In the genomic region with DNA sequence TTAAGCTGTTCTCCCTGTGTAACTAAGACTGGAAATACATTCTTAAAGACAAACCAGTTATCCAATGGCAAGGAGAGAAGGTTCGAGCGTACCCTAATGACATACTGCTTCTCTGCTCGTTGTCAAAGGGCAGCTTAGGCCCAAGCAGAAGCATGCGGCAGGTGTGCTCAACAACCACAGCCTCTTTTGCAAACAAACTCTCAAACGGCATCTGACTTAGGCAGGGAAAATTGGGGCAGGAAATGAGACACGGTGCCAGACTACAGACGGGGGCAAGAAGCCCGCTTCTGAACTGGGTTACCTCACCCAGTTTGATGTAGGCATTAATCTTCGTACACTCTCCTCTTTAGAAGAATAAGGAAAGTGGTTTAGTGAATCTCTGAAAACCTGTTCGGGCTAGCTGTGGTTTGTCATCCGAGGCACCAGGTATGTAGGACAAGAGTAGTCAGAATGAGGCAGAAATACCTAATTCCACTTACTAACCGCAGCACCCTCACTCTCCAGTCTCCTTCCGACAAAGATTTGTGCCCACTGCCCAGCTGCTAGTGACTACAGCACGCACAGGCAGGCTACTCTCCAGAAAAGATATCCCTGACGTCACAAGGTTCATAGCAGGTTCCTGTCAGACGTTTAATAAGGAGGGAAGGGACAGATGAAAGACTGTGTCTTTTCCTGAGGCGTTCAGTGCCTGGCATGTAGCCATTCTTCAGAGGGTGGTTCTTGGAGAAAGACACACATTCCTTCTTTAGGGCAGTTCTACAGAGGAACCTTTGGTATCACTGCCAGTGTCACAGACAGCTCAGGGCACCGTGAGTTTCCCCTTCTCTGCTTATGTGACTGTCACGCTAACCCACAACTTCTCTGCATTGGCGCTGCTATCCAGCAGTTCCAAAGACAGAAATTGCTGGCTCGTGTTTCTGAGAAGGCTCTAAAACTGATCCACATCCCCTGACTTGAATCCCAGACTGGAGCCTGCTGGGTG, we compare ENCODE assay signal across 15 mouse cellular contexts.
A peak's percentile ranks its signal among the peaks of the same experiment; 100 is the strongest.
DNase-seq lines count a peak whose midpoint lies in the region; ATAC-seq lines count a peak whose summit lies in the region.
"Had no signal": no experiment of that assay in that cellular context is flagged by ENCODE, and none has a peak within 500 bp of the region (broad histone marks: within the 10 kb centered on the region; RNA-seq: fewer than 3 reads in every experiment).

No protein-coding gene starts in this region.

- H3K9ac ChIP-seq in heart, embryonic 11.5 days (ENCODE audit: low read depth, low read length): 0 out of 2 replicates have a peak overlapping the region, but pooled peaks have one; percentile 16
- H3K9ac ChIP-seq in stomach, embryonic 15.5 days: no peak overlapping the region
- H3K9ac ChIP-seq: heart, embryonic 13.5 days; hindbrain, embryonic 14.5 days had no signal

- no peak for ATAC-seq in heart, embryonic 11.5 days (replicated peaks; ENCODE audit: insufficient number of reproducible peaks, low FRiP score, low TSS enrichment)
- peak; percentile 63; the same call in 1 of the 2 replicates for ATAC-seq in stomach, embryonic 15.5 days (ENCODE audit: insufficient read depth, low FRiP score, low read depth)
- no peak for ATAC-seq in megakaryocyte progenitor cell, adult 5-6 weeks (replicated peaks; ENCODE audit: poor library complexity)

- peaks cover 8% of the 10 kb centered on the region for H3K4me1 ChIP-seq in heart, embryonic 11.5 days (ENCODE audit: control insufficient read depth, insufficient read depth, low read length)
- H3K4me1 ChIP-seq in stomach, embryonic 15.5 days: 0 out of 2 replicates have a peak, but pooled peaks cover 2% of the 10 kb centered on the region

- H3K9me3 ChIP-seq in heart, embryonic 11.5 days (replicated peaks; ENCODE audit: control insufficient read depth, low read length): no peaks in the 10 kb centered on the region
- no peaks in the 10 kb centered on the region for H3K9me3 ChIP-seq in stomach, embryonic 15.5 days
- H3K9me3 ChIP-seq: forebrain, embryonic 10.5 days; heart, embryonic 13.5 days had no signal

- WGBS in heart, embryonic 11.5 days (ENCODE audit: insufficient replicate concordance): 61% methylated on average over 21 of the region's 21 CpGs
- 52% methylated on average over 21 of the region's 21 CpGs for WGBS in stomach, embryonic 15.5 days

- H3K4me3 ChIP-seq in heart, embryonic 11.5 days (ENCODE audit: low read depth, low read length): no peak overlapping the region
- H3K4me3 ChIP-seq in stomach, embryonic 15.5 days (replicated peaks): no peak overlapping the region
- H3K4me3 ChIP-seq: forebrain, embryonic 10.5 days; heart, embryonic 13.5 days; megakaryocyte, embryonic 14.5 days had no signal

- no peak overlapping the region for H3K4me2 ChIP-seq in heart, embryonic 11.5 days
- H3K4me2 ChIP-seq in stomach, embryonic 15.5 days: no peak overlapping the region
- H3K4me2 ChIP-seq: heart, embryonic 13.5 days; hindbrain, embryonic 14.5 days had no signal

- no peak for DNase-seq in heart, adult 18-20 months
- peak; percentile 26 to 40 for DNase-seq in urinary bladder, postnatal 36 days (ENCODE audit: low spot score in 2 of 2)
- no peak for DNase-seq in urinary bladder, adult 2 months (ENCODE audit: low spot score)
- DNase-seq in spleen, postnatal 4 days (ENCODE audit: low spot score in 2 of 2): no peak
- DNase-seq in liver: no peak
- DNase-seq: layer of hippocampus, postnatal 36 days had no signal

- H3K27ac ChIP-seq in heart, embryonic 11.5 days (ENCODE audit: low read depth, low read length): no peak overlapping the region
- peak overlapping the region; percentile 49 for H3K27ac ChIP-seq in stomach, embryonic 15.5 days
- H3K27ac ChIP-seq: forebrain, embryonic 10.5 days; heart, embryonic 13.5 days; hindbrain, embryonic 14.5 days; kidney, postnatal 0 days had no signal

- no peaks in the 10 kb centered on the region for H3K27me3 ChIP-seq in heart, embryonic 11.5 days (ENCODE audit: control insufficient read depth, insufficient read depth, low read length)
- H3K27me3 ChIP-seq in stomach, embryonic 15.5 days (replicated peaks): no peaks in the 10 kb centered on the region
- H3K27me3 ChIP-seq: CH12.LX; heart, embryonic 13.5 days had no signal

- no peaks in the 10 kb centered on the region for H3K36me3 ChIP-seq in heart, embryonic 11.5 days (ENCODE audit: control insufficient read depth, insufficient read depth, low read length)
- no peaks in the 10 kb centered on the region for H3K36me3 ChIP-seq in stomach, embryonic 15.5 days
- H3K36me3 ChIP-seq: forebrain, embryonic 10.5 days; heart, embryonic 13.5 days had no signal

Comparison
In these comparisons a context has a peak if more than half of its experiments do, and no peak if none do; other contexts are left out.
1. DNase-seq: peak in urinary bladder, postnatal 36 days (2 of 2); none in heart, adult 18-20 months (0 of 2), urinary bladder, adult 2 months (single experiment), spleen, postnatal 4 days (0 of 2) and liver (single experiment).